8 mouse cellular contexts compared by ENCODE assay signal in genomic region chr9:83576689-83577057, GRCm38 (mm10). TPM values are rescaled to one million over a fixed set of nuclear protein-coding genes. Genes with fewer than 3 reads are reported as not detected.
A peak's percentile ranks its signal among the peaks of the same experiment; 100 is the strongest.
DNase-seq lines count a peak whose midpoint lies in the region; ATAC-seq and TF ChIP-seq lines count a peak whose summit lies in the region.

No protein-coding gene starts in this region.

- H3K27me3 ChIP-seq in liver, postnatal 0 days (ENCODE audit: insufficient read depth, low read length): no peaks in the 10 kb centered on the region

- no peak overlapping the region for H3K4me2 ChIP-seq in liver, postnatal 0 days (ENCODE audit: low read depth, low read length)

- peak; percentile 80 for TF ChIP-seq CTCF in layer of hippocampus, adult 2 months (conservative IDR thresholded peaks at IDR 0.05)
- peak; percentile 75 for TF ChIP-seq CTCF in liver, postnatal 0 days (IDR thresholded peaks at IDR 0.05; ENCODE audit: low read depth)

- DNase-seq in layer of hippocampus, adult 2 months (ENCODE audit: low spot score in 2 of 2): peak in 1 of 2 experiments; percentile 42
- DNase-seq in layer of hippocampus, postnatal 36 days: no peak
- peak; percentile 13 for DNase-seq in CD4-positive helper T cell, adult 2 months (ENCODE audit: low read depth, low spot score)
- DNase-seq in c-Kit-positive CD71-negative TER-119-negative erythroid progenitor cells, embryonic 14.5 days (ENCODE audit: low read depth): peak; percentile 12
- DNase-seq in heart, postnatal 4 days: peak; percentile 69
- peak; percentile 30 for DNase-seq in liver, postnatal 0 days
- peak; percentile 54 for DNase-seq in retina, postnatal 7 days (ENCODE audit: low read depth, low spot score)
- no peak for DNase-seq in gastrocnemius, postnatal 14 days

- intact Hi-C loops in gastrocnemius, postnatal 14 days (cut with DNase I; ENCODE audit: low total_unique reads): no loop called here

- peak overlapping the region; percentile 29; the same call in 1 of the 2 replicates for H3K27ac ChIP-seq in layer of hippocampus, adult 2 months
- no peak overlapping the region for H3K27ac ChIP-seq in liver, postnatal 0 days (ENCODE audit: low read depth)

- H3K9me3 ChIP-seq in liver, postnatal 0 days (ENCODE audit: low read length): no peaks in the 10 kb centered on the region

- H3K4me3 ChIP-seq in layer of hippocampus, adult 2 months: no peak overlapping the region
- H3K4me3 ChIP-seq in liver, postnatal 0 days (ENCODE audit: low read depth, low read length): no peak overlapping the region

- H3K9ac ChIP-seq in liver, postnatal 0 days (replicated peaks): no peak overlapping the region

- TF ChIP-seq EP300 in liver, postnatal 0 days (IDR thresholded peaks at IDR 0.05; ENCODE audit: low read depth): no peak

- peaks cover 19% of the 10 kb centered on the region for H3K4me1 ChIP-seq in liver, postnatal 0 days (ENCODE audit: insufficient read depth)

- peaks cover 7% of the 10 kb centered on the region; the same call in 1 of the 2 replicates for H3K36me3 ChIP-seq in liver, postnatal 0 days (replicated peaks; ENCODE audit: insufficient read depth, low read length)

- WGBS in liver, postnatal 0 days (ENCODE audit: insufficient replicate concordance): 40% methylated on average over 3 of the region's 3 CpGs

- ATAC-seq in liver, postnatal 0 days: peak; percentile 28; the same call in 1 of the 2 replicates

RNA-seq across cellular contexts. Expression of gene Sh3bgrl2, which starts 28.5 kb away (rescaled TPM):
- 10 to 100 TPM; 26.1 to 28.7 TPM for total RNA-seq in layer of hippocampus, adult 2 months (2021)
- 10 to 100 TPM; 26.8 to 28.1 TPM for total RNA-seq in layer of hippocampus, postnatal 36 days (2021)
- total RNA-seq in heart, postnatal 4 days (2021): 1 to 10 TPM; 6.1 to 7.5 TPM
- 21.2 and 22.2 TPM in 2 replicates for polyA plus RNA-seq in liver, postnatal 0 days (2015; fragmentation: Nextera tagmentation; extraction: Ambion mirVana)
- 1 to 10 TPM; 1.4 TPM for total RNA-seq in gastrocnemius, postnatal 14 days (2021)

Comparison
In these comparisons a context has a peak if more than half of its experiments do, and no peak if none do; other contexts are left out.
1. DNase-seq: peak in CD4-positive helper T cell, adult 2 months (single experiment), c-Kit-positive CD71-negative TER-119-negative erythroid progenitor cells, embryonic 14.5 days (single experiment), heart, postnatal 4 days (single experiment), liver, postnatal 0 days (single experiment) and retina, postnatal 7 days (single experiment); none in layer of hippocampus, postnatal 36 days (0 of 2) and gastrocnemius, postnatal 14 days (single experiment).